Mouse (Mus musculus) liver, postnatal 0 days (tissue): ENCODE data around the gene Rdh9.

Experiments used
- CTCF ChIP-seq: sonication (generic); IDR thresholded peaks from 2 replicates; pipeline ENCODE4 v1.5.1; 2016; ENCODE audit warnings: antibody characterized with exemption, low read depth
- EP300 ChIP-seq: IDR thresholded peaks from 2 replicates; pipeline ENCODE4 v1.6.1; 2016; ENCODE audit warnings: antibody characterized with exemption, low read depth, mild to moderate bottlenecking

DNA sequence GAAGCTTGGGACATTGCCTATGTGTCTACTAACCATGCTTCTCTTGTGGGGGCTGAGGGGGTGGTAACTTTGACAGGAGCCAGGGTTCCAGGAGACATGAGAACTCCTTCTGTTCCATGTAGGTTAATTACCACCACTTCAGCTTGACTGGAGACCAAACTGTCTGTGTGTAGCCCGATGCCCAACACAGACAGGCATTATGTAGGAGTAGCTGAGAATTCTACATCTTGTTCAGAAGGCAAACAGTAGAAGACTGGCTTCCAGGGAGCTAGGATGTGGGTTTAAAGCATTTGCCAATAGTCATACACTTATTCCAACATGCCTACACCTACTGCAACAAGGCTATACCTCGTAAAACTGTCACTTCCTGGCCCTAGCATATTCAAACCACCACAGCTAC lies 62.4 kb downstream of the Rdh9 start:
- TF ChIP-seq CTCF = no peak
- TF ChIP-seq EP300 = no peak
